Comparison of ENCODE assay signal across 22 mouse cellular contexts in genomic region chr3:98082188-98082587, GRCm38 (mm10).
A peak's percentile ranks its signal among the peaks of the same experiment; 100 is the strongest.
DNase-seq lines count a peak whose midpoint lies in the region; ATAC-seq and TF ChIP-seq lines count a peak whose summit lies in the region.
"Had no signal": no experiment of that assay in that cellular context is flagged by ENCODE, and none has a peak within 500 bp of the region (broad histone marks: within the 10 kb centered on the region; RNA-seq: fewer than 3 reads in every experiment).

No protein-coding gene starts in this region.

- TF ChIP-seq POLR2A in MEL (IDR thresholded peaks at IDR 0.05; ENCODE audit: control insufficient read depth in 1 of 2, insufficient read depth in 1 of 2, low read depth in 1 of 2, low read length in 2 of 2, poor library complexity in 1 of 2), result no peak
- TF ChIP-seq POLR2A in bone marrow, adult 2 months (IDR thresholded peaks at IDR 0.05; ENCODE audit: borderline replicate concordance, control insufficient read depth, low read depth, low read length), result no peak

- peak overlapping the region; percentile 36 for H3K27ac ChIP-seq in MEL (ENCODE audit: control insufficient read depth, low read depth, low read length)
- H3K27ac ChIP-seq in bone marrow, adult 2 months (ENCODE audit: control insufficient read depth, insufficient read depth, low read depth, low read length, poor library complexity), result peak overlapping the region; percentile 86
- H3K27ac ChIP-seq in limb, embryonic 10.5 days, result peak overlapping the region; percentile 67
- peak overlapping the region; percentile 73 for H3K27ac ChIP-seq in liver, embryonic 13.5 days
- no peak overlapping the region for H3K27ac ChIP-seq in midbrain, embryonic 16.5 days (ENCODE audit: low read length)
- H3K27ac ChIP-seq: embryonic facial prominence, embryonic 12.5 days; heart, embryonic 10.5 days had no signal

- H3K9me3 ChIP-seq in MEL (replicated peaks; ENCODE audit: insufficient read depth, low read length), result no peaks in the 10 kb centered on the region
- H3K9me3 ChIP-seq in limb, embryonic 10.5 days (replicated peaks), result no peaks in the 10 kb centered on the region
- H3K9me3 ChIP-seq in liver, embryonic 13.5 days (replicated peaks), result no peaks in the 10 kb centered on the region
- H3K9me3 ChIP-seq in midbrain, embryonic 16.5 days (replicated peaks; ENCODE audit: control insufficient read depth, low read length, poor library complexity, severe bottlenecking), result no peaks in the 10 kb centered on the region
- H3K9me3 ChIP-seq: embryonic facial prominence, embryonic 12.5 days; heart, embryonic 10.5 days had no signal

- H3K4me3 ChIP-seq in MEL (ENCODE audit: control insufficient read depth in 1 of 2, insufficient read depth in 1 of 2, low read depth in 2 of 2, low read length in 2 of 2), result no peak overlapping the region
- no peak overlapping the region for H3K4me3 ChIP-seq in bone marrow, adult 2 months (replicated peaks; ENCODE audit: control insufficient read depth, low read depth, low read length)
- no peak overlapping the region for H3K4me3 ChIP-seq in limb, embryonic 10.5 days
- no peak overlapping the region for H3K4me3 ChIP-seq in liver, embryonic 13.5 days (replicated peaks)
- H3K4me3 ChIP-seq in midbrain, embryonic 16.5 days (ENCODE audit: low read depth, low read length), result no peak overlapping the region
- H3K4me3 ChIP-seq: embryonic facial prominence, embryonic 12.5 days; heart, embryonic 10.5 days; myocyte had no signal

- peak; percentile 90 for TF ChIP-seq EP300 in MEL (IDR thresholded peaks at IDR 0.05; ENCODE audit: low read depth in 1 of 2, low read length in 2 of 2)

- H3K4me1 ChIP-seq in MEL (ENCODE audit: control insufficient read depth in 1 of 2, insufficient read depth in 2 of 2, low read length in 2 of 2), result peaks cover 36 to 41% of the 10 kb centered on the region in 2 experiments
- peaks cover 11% of the 10 kb centered on the region; the same call in 1 of the 2 replicates for H3K4me1 ChIP-seq in bone marrow, adult 2 months (ENCODE audit: control insufficient read depth, insufficient read depth, low read length)
- H3K4me1 ChIP-seq in limb, embryonic 10.5 days, result peaks cover 58% of the 10 kb centered on the region
- H3K4me1 ChIP-seq in liver, embryonic 13.5 days (replicated peaks), result peaks cover 72% of the 10 kb centered on the region
- peaks cover 6% of the 10 kb centered on the region for H3K4me1 ChIP-seq in midbrain, embryonic 16.5 days (ENCODE audit: control insufficient read depth, insufficient read depth, low read length)

- H3K4me2 ChIP-seq in liver, embryonic 13.5 days, result no peak overlapping the region
- no peak overlapping the region for H3K4me2 ChIP-seq in midbrain, embryonic 16.5 days (ENCODE audit: low read length)
- H3K4me2 ChIP-seq: embryonic facial prominence, embryonic 12.5 days had no signal

- peak; percentile 78 for ATAC-seq in liver, embryonic 13.5 days (ENCODE audit: low read depth)
- ATAC-seq in frontal cortex, adult (ENCODE audit: low TSS enrichment), result no peak
- no peak for ATAC-seq in midbrain, embryonic 16.5 days
- ATAC-seq: forebrain, embryonic 16.5 days; Patski had no signal

- peak; percentile 72 for DNase-seq in MEL (ENCODE audit: low read depth, low spot score)
- no peak for DNase-seq in limb, embryonic 10.5 days (ENCODE audit: low spot score)
- peak; percentile 36 for DNase-seq in liver, embryonic 13.5 days
- no peak for DNase-seq in right cerebral cortex, postnatal 36 days (ENCODE audit: low spot score in 2 of 2)
- no peak for DNase-seq in cerebellum, adult 11 months
- DNase-seq: adrenal gland, postnatal 10 days; cerebellum, adult 2 months; kidney, adult 8-10 months; kidney, postnatal 25 days; layer of hippocampus, adult 9-11 months; lung, postnatal 10 days; midbrain, embryonic 14.5 days; right cerebral cortex, postnatal 14 days; thymus, postnatal 25 days had no signal

- no peaks in the 10 kb centered on the region for H3K79me2 ChIP-seq in MEL (ENCODE audit: control insufficient read depth, insufficient read depth, low read length, poor library complexity)

- no peak for TF ChIP-seq RAD21 in MEL (IDR thresholded peaks at IDR 0.05; ENCODE audit: low read depth, low read length)

- H3K27me3 ChIP-seq in MEL (ENCODE audit: control insufficient read depth in 1 of 2, insufficient read depth in 2 of 2, low read length in 2 of 2), result no peaks in the 10 kb centered on the region
- no peaks in the 10 kb centered on the region for H3K27me3 ChIP-seq in limb, embryonic 10.5 days (ENCODE audit: low read depth, poor library complexity, severe bottlenecking)
- no peaks in the 10 kb centered on the region for H3K27me3 ChIP-seq in liver, embryonic 13.5 days
- no peaks in the 10 kb centered on the region for H3K27me3 ChIP-seq in midbrain, embryonic 16.5 days (ENCODE audit: control insufficient read depth, insufficient read depth, low read depth, low read length)
- H3K27me3 ChIP-seq: embryonic facial prominence, embryonic 12.5 days; Patski had no signal

- H3K36me3 ChIP-seq in MEL (ENCODE audit: control insufficient read depth in 1 of 2, insufficient read depth in 2 of 2, low read length in 2 of 2), result peaks cover 0 to 41% of the 10 kb centered on the region in 2 experiments
- peaks cover 61% of the 10 kb centered on the region for H3K36me3 ChIP-seq in limb, embryonic 10.5 days
- H3K36me3 ChIP-seq in liver, embryonic 13.5 days, result peaks cover 23% of the 10 kb centered on the region
- H3K36me3 ChIP-seq in midbrain, embryonic 16.5 days (ENCODE audit: control insufficient read depth, insufficient read depth, low read length), result no peaks in the 10 kb centered on the region

- H3K9ac ChIP-seq in MEL (ENCODE audit: control insufficient read depth, low read depth, low read length, poor library complexity, severe bottlenecking), result no peak overlapping the region
- 0 out of 2 replicates have a peak overlapping the region, but pooled peaks have one; percentile 4 for H3K9ac ChIP-seq in liver, embryonic 13.5 days
- no peak overlapping the region for H3K9ac ChIP-seq in midbrain, embryonic 16.5 days (ENCODE audit: low read depth, low read length)
- H3K9ac ChIP-seq: embryonic facial prominence, embryonic 12.5 days had no signal

- WGBS in bone marrow, adult 2 months, result 47% methylated on average over 3 of the region's 3 CpGs
- 86% methylated on average over 3 of the region's 3 CpGs for WGBS in limb, embryonic 10.5 days
- 26% methylated on average over 3 of the region's 3 CpGs for WGBS in liver, embryonic 13.5 days (ENCODE audit: insufficient replicate concordance)
- WGBS in midbrain, embryonic 16.5 days, result 86% methylated on average over 3 of the region's 3 CpGs

- TF ChIP-seq CTCF in MEL (IDR thresholded peaks at IDR 0.05 in 2 of 3, conservative IDR thresholded peaks at IDR 0.05 in 1 of 3; ENCODE audit: control insufficient read depth in 1 of 3, insufficient read depth in 1 of 3, low read depth in 2 of 3, low read length in 3 of 3, poor library complexity in 1 of 3, severe bottlenecking in 1 of 3), result no peak
- no peak for TF ChIP-seq CTCF in bone marrow, adult 2 months (IDR thresholded peaks at IDR 0.05; ENCODE audit: control insufficient read depth, insufficient read depth, low read length)

TF ChIP-seq in MEL, 35 proteins besides CTCF, POLR2A, EP300 and RAD21:
- peak; percentile 75 for TF ChIP-seq SIN3A (IDR thresholded peaks at IDR 0.05; ENCODE audit: low read length)
- TF ChIP-seq TBP (IDR thresholded peaks at IDR 0.05; ENCODE audit: low read depth, low read length), result 0 out of 2 replicates have a peak, but pooled peaks have one; percentile 38
- TF ChIP-seq MAX (IDR thresholded peaks at IDR 0.05; ENCODE audit: low read length), result peak; percentile 84
- no peak; the same call in 1 of the 2 replicates for TF ChIP-seq KAT2A (conservative IDR thresholded peaks at IDR 0.05; ENCODE audit: low read depth, low read length)
- peak; percentile 95 for TF ChIP-seq TAL1 (IDR thresholded peaks at IDR 0.05; ENCODE audit: low read length)
- no peak for TF ChIP-seq UBTF (IDR thresholded peaks at IDR 0.05; ENCODE audit: borderline replicate concordance, insufficient read depth, low read depth, low read length)
- TF ChIP-seq E2F4 (IDR thresholded peaks at IDR 0.05; ENCODE audit: borderline replicate concordance, low read depth, low read length), result no peak
- 0 out of 2 replicates have a peak, but pooled peaks have one; percentile 9 for TF ChIP-seq CHD2 (IDR thresholded peaks at IDR 0.05; ENCODE audit: low read length)
- TF ChIP-seq ZNF384 (IDR thresholded peaks at IDR 0.05; ENCODE audit: low read depth, low read length), result peak; percentile 77
- peak; percentile 38; the same call in 1 of the 2 replicates for TF ChIP-seq RCOR1 (IDR thresholded peaks at IDR 0.05; ENCODE audit: low read depth, low read length)
- TF ChIP-seq POLR2AphosphoS2 (IDR thresholded peaks at IDR 0.05; ENCODE audit: low read length), result no peak
- peak; percentile 67 for TF ChIP-seq BHLHE40 (IDR thresholded peaks at IDR 0.05; ENCODE audit: borderline replicate concordance, low read depth, low read length)
- TF ChIP-seq ETS1 (IDR thresholded peaks at IDR 0.05; ENCODE audit: low read depth, low read length), result peak; percentile 98
- TF ChIP-seq MXI1 (IDR thresholded peaks at IDR 0.05; ENCODE audit: low read depth, low read length), result no peak; the same call in 1 of the 2 replicates
- TF ChIP-seq MYB (IDR thresholded peaks at IDR 0.05; ENCODE audit: low read depth, low read length), result 0 out of 2 replicates have a peak, but pooled peaks have one; percentile 48
- peak; percentile 79 for TF ChIP-seq GATA1 (IDR thresholded peaks at IDR 0.05; ENCODE audit: low read depth, low read length)
- peak; percentile 48; the same call in 1 of the 2 replicates for TF ChIP-seq MYC (IDR thresholded peaks at IDR 0.05; ENCODE audit: low read depth, low read length)
- TF ChIP-seq TCF12 (IDR thresholded peaks at IDR 0.05; ENCODE audit: low read depth, low read length), result peak; percentile 92

Comparison
In these comparisons a context has a peak if more than half of its experiments do, and no peak if none do; other contexts are left out.
1. DNase-seq: peak in MEL (single experiment) and liver, embryonic 13.5 days (single experiment); none in limb, embryonic 10.5 days (single experiment), right cerebral cortex, postnatal 36 days (0 of 2) and cerebellum, adult 11 months (single experiment).